Mouse (Mus musculus): Measurements from ENCODE around the gene Gm10439.
"Not testable (repeated sequence)": the region's sequence is repeated elsewhere in the genome, so short reads cannot be mapped to it uniquely, and the experiment has no call there.

Gm10439 gene

DNA sequence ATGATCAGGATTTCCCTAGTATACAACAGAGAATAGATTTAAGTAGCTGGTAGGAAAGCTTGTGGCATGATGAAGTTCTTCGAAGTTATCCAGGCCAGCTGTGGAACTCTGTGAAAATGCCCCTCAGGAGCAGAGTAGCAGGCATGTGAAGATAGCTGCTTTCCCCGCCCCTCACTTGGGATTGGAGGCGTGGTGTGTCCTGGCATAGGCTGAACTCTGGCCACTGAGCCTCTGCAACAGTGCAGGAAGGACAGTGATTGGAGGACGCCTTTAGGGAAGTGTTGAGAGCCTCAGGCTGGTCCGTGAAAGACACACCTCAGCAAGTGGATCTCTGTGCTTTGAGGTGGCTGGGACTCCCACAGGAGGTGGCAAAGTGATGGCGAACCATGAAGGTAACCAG is at the start of gene Gm10439:
TSS of gene Gm10439 (plus strand) at position 301 of the 400 bp plus-strand sequence.
- DNase-seq (ENCODE audit: inconsistent ontology term): not testable (repeated sequence)

Data from Muller cell, postnatal 12 days (primary cell).